Mouse (Mus musculus) layer of hippocampus, adult 9-10 months (tissue): ENCODE measurements around the gene Mroh2b.

Experiments
- DNase-seq: peaks from one replicate; pipeline ENCODE4 v3.0.0; 2022; ENCODE audit warnings: low spot score

Mroh2b gene

GRCm38 (mm10) chr15:4898437-4898836 lies at the start of gene Mroh2b:
Mroh2b (plus strand) TSS chr15:4898737.
- DNase-seq, result no peak

GRCm38 (mm10) chr15:4850015-4850414 lies 48.5 kb upstream of the Mroh2b start:
- no peak for DNase-seq

GRCm38 (mm10) chr15:4894962-4895361 lies 3.6 kb upstream of the Mroh2b start:
- DNase-seq, result no peak

GRCm38 (mm10) chr15:4934731-4935130 lies 36.2 kb downstream of the Mroh2b start:
- no peak for DNase-seq

- no peak for DNase-seq
Measured at GRCm38 (mm10) chr15:4973355-4973754, 74.8 kb downstream of the Mroh2b start.

- DNase-seq, result no peak
Measured at GRCm38 (mm10) chr15:5002903-5003302, 104.4 kb downstream of the Mroh2b start.

GRCm38 (mm10) chr15:5003503-5004196 lies 105.1 kb downstream of the Mroh2b start:
- no peak for DNase-seq

GRCm38 (mm10) chr15:5009644-5010107 lies 111.1 kb downstream of the Mroh2b start:
- no peak for DNase-seq
